Mouse (Mus musculus): ENCODE results near the gene Gmcl1. TPM values are rescaled to one million over a fixed set of nuclear protein-coding genes. Genes with fewer than 3 reads are reported as not detected.
A peak's percentile ranks its signal among the peaks of the same experiment; 100 is the strongest.

Gmcl1 gene
- 1 to 10 TPM; 2.6 to 3.2 TPM for total RNA-seq (2021)
- long read RNA-seq, experiment 1, transcript Gmcl1-201 (14 exons, 2,949 nt): major isoform, 6 of 8 reads
- long read RNA-seq, experiment 1, partial matches to known transcripts: 0 of 8 reads
- long read RNA-seq, experiment 1, other reads (novel, unspliced or antisense): 2 of 8 reads
- long read RNA-seq, experiment 2, transcript Gmcl1-201 (14 exons, 2,949 nt): major isoform, 12 of 18 reads
- long read RNA-seq, experiment 2, partial matches to known transcripts: 0 of 18 reads
- long read RNA-seq, experiment 2, other reads (novel, unspliced or antisense): 6 of 18 reads

DNA sequence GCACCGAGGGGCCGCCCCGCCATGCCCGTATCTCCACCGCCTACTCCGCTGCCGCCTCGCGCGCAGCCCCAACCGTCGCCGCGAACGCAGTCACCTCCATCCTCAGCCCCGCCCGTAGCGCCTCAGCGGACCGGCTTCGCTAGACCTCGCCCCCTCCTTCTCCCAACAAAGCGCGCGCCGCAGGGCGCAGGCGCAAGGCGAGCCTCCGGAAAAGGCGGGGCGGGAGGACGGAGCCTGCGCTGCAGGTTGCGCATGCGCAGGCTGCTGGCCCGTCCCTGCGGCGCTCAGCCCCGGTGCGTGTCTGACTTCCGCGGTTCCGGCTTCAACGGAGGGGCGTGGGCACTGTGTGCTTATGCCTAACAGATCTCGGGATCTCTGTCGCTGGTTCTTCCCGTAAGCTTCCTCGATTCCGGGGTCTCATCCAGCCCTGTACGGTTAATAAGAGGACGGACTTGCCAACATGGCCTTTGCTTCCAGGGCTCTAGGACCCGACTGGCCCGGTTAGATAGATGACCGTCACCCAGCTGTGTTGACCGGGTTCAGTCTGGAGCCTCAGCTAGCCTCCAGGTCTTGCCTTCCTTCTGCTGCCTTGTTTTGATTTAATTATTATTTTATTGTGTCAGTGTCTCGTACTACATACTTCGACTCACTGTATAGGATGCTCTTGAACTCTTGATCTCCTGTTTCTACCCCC lies at the start of gene Gmcl1:
Gene Gmcl1, minus strand, starts transcription at position 201 of the 694 bp plus-strand sequence.
- peak; percentile 97 for DNase-seq
- TF ChIP-seq CTCF (IDR thresholded peaks at IDR 0.05): no peak
- Histone ChIP-seq H3K27ac (peak within 1 kb of the TSS; percentile 90), H3K4me3 (peak within 1 kb of the TSS; percentile 80)
- intact Hi-C loops (cut with DNase I): loop anchor here (2.0 kb wide), 1 partner anchor 49 kb away; the partner anchor contains the start of gene Snrnp27

DNA sequence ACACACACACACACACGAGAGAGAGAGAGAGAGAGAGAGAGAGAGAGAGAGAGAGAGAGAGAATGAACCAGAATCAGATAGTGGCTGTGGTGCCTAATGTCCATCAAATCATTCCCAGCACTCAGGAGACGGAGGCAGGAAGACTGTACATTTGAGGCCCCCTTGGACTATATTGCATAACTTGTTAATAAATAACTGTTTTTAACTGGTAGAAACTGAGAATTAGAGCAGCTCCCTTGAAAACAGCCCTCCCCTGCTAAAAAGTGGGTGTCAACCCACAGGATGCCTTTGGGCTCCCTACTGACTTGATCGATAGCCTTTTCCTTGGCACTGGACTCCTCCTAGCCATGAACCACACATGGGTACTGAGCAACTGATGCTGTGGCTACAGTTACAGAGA lies 49.2 kb upstream of the Gmcl1 start:
- Histone ChIP-seq H3K27ac (no peak overlapping the region), H3K4me3 (no peak overlapping the region)
- no peak for DNase-seq
- intact Hi-C loops (cut with DNase I): no loop called here
- TF ChIP-seq CTCF (IDR thresholded peaks at IDR 0.05): no peak

- Histone ChIP-seq H3K4me3 (no peak overlapping the region), H3K27ac (peak overlapping the region; percentile 48)
- peak; percentile 48 for DNase-seq
- intact Hi-C loops (cut with DNase I): no loop called here
- TF ChIP-seq CTCF (IDR thresholded peaks at IDR 0.05): no peak
Observed at GRCm38 (mm10) chr6:86781361-86781957, 48.3 kb upstream of the Gmcl1 start.

GRCm38 (mm10) chr6:86778910-86779594 lies 45.9 kb upstream of the Gmcl1 start:
- intact Hi-C loops (cut with DNase I): no loop called here
- TF ChIP-seq CTCF (IDR thresholded peaks at IDR 0.05): no peak
- Histone ChIP-seq H3K4me3 (no peak overlapping the region), H3K27ac (no peak overlapping the region)
- DNase-seq: no peak

DNA sequence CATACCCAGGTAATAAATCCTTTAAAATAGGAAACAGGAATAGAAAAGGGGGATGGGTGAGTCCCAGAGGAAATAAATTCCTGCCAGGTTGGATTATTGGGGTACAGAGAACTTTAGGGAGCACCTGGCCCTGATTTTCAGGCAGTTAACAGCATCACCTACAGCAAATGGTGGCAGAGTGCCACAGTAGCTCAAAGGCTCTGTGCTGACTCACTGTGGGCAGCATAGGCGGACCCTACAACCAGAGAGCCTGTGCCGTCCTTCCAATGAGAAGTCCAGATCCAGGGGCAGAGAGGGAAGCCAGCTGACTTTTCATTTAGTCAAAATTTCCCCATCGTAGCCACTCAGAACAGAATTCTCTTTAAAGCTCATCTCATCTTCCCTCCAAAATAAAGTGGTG lies 44.0 kb upstream of the Gmcl1 start:
- DNase-seq: no peak
- TF ChIP-seq CTCF (IDR thresholded peaks at IDR 0.05): no peak
- intact Hi-C loops (cut with DNase I): no loop called here
- peak overlapping the region; percentile 86 for H3K27ac ChIP-seq
- no peak overlapping the region for H3K4me3 ChIP-seq

- no peak for TF ChIP-seq CTCF (IDR thresholded peaks at IDR 0.05)
- DNase-seq: no peak
- intact Hi-C loops (cut with DNase I): no loop called here
- Histone ChIP-seq H3K4me3 (no peak overlapping the region), H3K27ac (peak overlapping the region; percentile 86)
Observed at GRCm38 (mm10) chr6:86776706-86777071, 43.5 kb upstream of the Gmcl1 start.

DNA sequence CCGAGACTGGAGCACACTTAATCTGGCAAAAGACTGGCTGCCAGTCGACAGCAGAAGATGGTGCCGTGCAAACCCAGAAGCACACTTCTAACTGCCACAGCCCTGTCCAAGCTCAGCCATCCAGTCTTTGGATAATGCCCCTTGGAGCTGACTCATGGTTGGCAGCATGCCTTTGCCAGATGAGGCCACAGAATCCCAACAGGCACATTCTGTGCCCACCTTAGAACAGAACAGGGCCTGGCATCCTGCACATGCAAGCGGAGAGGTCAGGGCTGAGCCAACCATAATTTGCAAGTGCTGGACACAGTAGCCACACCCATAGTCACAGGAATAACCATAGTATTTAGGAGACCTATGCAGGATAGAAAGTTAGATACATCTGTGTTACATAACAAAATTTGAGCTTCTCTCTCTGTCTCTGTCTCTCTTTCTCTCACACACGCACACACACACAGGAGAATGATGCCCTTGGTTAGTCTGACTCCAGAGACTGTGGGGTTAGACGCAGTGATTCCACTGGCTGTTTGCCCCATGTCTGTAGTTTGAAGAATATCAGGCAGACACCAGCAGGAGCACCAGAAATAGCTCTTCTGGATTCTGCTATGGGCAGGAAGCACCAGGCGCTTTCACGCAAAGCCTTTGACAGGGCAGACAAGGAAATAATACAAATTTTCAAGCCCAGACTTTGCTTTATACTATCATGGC lies 43.0 kb upstream of the Gmcl1 start:
- Histone ChIP-seq H3K4me3 (no peak overlapping the region), H3K27ac (peak overlapping the region; percentile 86)
- intact Hi-C loops (cut with DNase I): no loop called here
- TF ChIP-seq CTCF (IDR thresholded peaks at IDR 0.05): no peak
- peak; percentile 83 for DNase-seq

DNA sequence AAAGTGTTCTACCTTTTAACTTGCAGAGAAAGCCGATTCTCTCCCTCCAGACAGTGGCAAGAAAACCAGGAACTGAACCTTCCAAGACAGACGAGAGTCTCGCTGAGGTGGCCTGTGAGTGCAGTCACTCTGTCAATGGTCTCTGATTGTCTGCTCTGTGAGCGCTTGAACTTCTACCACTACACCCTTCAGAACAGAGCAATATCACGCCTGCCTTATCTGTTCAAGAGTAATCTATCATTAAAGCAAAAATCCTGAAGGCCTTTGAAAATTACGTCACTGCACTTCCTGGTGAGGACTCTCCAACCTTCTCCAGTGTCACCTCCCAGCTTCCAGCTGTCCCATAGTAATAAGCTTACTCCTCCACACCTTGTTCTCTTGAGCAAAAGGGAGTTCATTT lies 41.8 kb upstream of the Gmcl1 start:
- TF ChIP-seq CTCF (IDR thresholded peaks at IDR 0.05): no peak
- intact Hi-C loops (cut with DNase I): no loop called here
- H3K4me3 ChIP-seq: no peak overlapping the region
- no peak for DNase-seq
- peak overlapping the region; percentile 86 for H3K27ac ChIP-seq

DNA sequence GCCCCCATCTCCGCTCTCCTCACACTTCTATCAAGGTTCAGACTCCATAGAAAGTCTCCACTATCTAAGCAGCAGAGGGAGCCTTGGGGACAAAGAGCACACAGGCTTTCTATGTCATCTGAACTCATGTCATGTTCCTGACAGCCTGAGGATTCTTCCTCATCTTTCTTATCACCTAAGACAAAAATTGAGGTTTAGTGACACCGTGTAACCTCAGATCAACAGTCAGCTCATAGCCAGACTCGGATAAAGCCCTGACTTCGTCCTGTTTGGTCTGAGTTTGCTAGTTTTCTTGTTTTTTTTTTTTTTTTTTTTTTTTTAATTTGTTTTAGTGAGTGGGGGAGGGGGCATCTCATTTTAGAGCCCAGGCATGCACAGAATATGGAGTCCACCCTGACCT lies 40.6 kb upstream of the Gmcl1 start:
- intact Hi-C loops (cut with DNase I): no loop called here
- H3K4me3 ChIP-seq: no peak overlapping the region
- no peak for DNase-seq
- H3K27ac ChIP-seq: peak overlapping the region; percentile 24; the same call in 1 of the 2 replicates
- TF ChIP-seq CTCF (IDR thresholded peaks at IDR 0.05): no peak

- H3K27ac ChIP-seq: peak overlapping the region; percentile 81
- DNase-seq: peak; percentile 55
- intact Hi-C loops (cut with DNase I): no loop called here
- peak overlapping the region; percentile 36 for H3K4me3 ChIP-seq
- TF ChIP-seq CTCF (IDR thresholded peaks at IDR 0.05): no peak
Observed at GRCm38 (mm10) chr6:86772631-86773030, 39.4 kb upstream of the Gmcl1 start.

DNA sequence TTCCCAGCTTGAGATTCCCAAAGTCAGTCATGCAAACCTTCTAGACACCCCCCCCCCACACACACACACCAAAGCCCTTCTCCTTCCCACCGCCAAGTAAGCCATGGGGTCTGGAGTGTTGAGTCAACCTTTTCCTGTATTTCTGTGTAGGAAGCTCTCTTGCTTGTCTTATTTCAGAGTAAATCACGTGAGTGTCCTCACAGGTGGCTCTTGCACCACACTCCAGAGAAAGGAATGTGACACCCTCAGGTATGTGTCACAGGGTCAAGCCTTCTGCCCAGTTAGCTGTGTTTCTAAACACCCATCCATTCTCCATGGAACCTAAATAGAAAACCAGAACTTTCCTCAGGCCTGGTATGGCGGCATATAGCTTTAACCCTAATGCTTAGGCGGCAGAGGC lies 35.8 kb upstream of the Gmcl1 start:
- peak overlapping the region; percentile 43; the same call in 1 of the 2 replicates for H3K27ac ChIP-seq
- TF ChIP-seq CTCF (IDR thresholded peaks at IDR 0.05): no peak

DNA sequence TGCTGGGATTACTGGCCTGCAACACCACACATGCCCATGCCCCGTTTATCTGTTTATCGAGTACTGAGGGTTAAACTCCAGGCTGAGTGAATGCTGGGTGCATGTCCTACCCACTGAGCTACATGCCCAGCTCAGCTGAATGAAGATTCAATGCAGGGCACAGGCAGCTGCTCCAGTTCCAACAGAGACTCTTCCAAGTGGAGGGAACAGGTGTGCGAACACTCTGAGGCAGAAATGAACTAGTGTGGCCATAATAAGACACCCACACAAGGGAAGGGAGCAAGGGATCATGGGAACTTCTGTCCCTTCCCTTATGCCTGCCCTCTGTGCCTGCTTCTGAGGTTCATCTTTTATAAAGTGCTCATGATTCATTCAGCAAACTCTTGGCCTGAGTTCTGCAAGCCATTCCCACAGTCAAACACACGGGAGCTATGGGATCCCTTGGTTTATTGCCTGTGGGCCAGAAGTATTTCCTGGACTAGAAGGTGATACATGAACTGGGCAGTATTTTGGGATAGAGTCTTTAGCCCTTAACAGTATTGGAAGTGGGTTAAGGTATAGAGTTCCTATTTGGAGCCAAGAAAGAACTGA lies 35.1 kb upstream of the Gmcl1 start:
- peak overlapping the region; percentile 43; the same call in 1 of the 2 replicates for H3K27ac ChIP-seq
- DNase-seq: no peak
- no peak for TF ChIP-seq CTCF (IDR thresholded peaks at IDR 0.05)
- intact Hi-C loops (cut with DNase I): no loop called here
- no peak overlapping the region for H3K4me3 ChIP-seq

More for the DNA sequence above, 35.8 kb upstream of the Gmcl1 start:
- no peak for DNase-seq
- intact Hi-C loops (cut with DNase I): no loop called here
- no peak overlapping the region for H3K4me3 ChIP-seq
